Comparison of ENCODE assay signal across 18 mouse cellular contexts in the genomic region with DNA sequence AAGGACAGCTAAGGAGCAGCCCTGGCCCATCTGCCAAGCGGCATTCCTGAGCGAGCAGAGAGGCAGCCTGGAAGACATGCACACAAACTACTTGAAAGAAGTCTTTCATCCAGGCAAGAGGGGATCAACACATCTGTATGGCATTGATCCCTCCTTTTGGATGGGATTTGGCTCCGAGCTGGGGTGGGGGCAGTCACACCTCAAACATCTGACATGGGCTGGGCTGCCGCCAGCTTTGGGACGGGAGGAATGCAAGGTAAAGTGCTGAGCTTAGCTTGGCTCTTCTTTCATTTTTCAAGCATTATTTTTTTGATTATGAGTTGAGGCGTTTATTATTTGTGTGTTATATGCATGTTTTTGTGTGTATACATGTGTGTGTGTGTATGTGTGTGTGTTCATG.
"Had no signal": no experiment of that assay in that cellular context is flagged by ENCODE, and none has a peak within 500 bp of the region (broad histone marks: within the 10 kb centered on the region; RNA-seq: fewer than 3 reads in every experiment).

No protein-coding gene starts in this region.

- ATAC-seq: midbrain, embryonic 13.5 days; midbrain, embryonic 16.5 days had no signal

- H3K9ac ChIP-seq: lung, embryonic 14.5 days; midbrain, embryonic 13.5 days; neural tube, embryonic 13.5 days; neural tube, embryonic 15.5 days had no signal

- H3K27ac ChIP-seq: midbrain, embryonic 13.5 days; neural tube, embryonic 13.5 days; neural tube, embryonic 15.5 days had no signal

- H3K36me3 ChIP-seq: midbrain, embryonic 13.5 days; neural tube, embryonic 13.5 days; neural tube, embryonic 15.5 days had no signal

- H3K9me3 ChIP-seq: midbrain, embryonic 13.5 days; neural tube, embryonic 13.5 days; neural tube, embryonic 15.5 days had no signal

- H3K27me3 ChIP-seq: midbrain, embryonic 13.5 days; neural tube, embryonic 13.5 days; neural tube, embryonic 15.5 days had no signal

- H3K4me1 ChIP-seq: midbrain, embryonic 13.5 days; neural tube, embryonic 13.5 days; neural tube, embryonic 15.5 days had no signal

- H3K4me3 ChIP-seq: midbrain, embryonic 13.5 days; myocyte; neural tube, embryonic 13.5 days; neural tube, embryonic 15.5 days had no signal

- DNase-seq: lung, adult 18-20 months; lung, embryonic 14.5 days; lung, postnatal 10 days; lung, postnatal 4 days; retina, postnatal 1 day; right cerebral cortex, adult 18-20 months; right cerebral cortex, postnatal 25 days; right cerebral cortex, postnatal 4 days; spleen, adult 18-20 months; thymus, adult 18-20 months; thymus, postnatal 14 days; thymus, postnatal 4 days had no signal

- H3K4me2 ChIP-seq: lung, embryonic 14.5 days; midbrain, embryonic 11.5 days; midbrain, embryonic 13.5 days; neural tube, embryonic 13.5 days; neural tube, embryonic 15.5 days had no signal
